Mouse (Mus musculus): ENCODE data around the gene Iqca.

Gene Iqca

DNA sequence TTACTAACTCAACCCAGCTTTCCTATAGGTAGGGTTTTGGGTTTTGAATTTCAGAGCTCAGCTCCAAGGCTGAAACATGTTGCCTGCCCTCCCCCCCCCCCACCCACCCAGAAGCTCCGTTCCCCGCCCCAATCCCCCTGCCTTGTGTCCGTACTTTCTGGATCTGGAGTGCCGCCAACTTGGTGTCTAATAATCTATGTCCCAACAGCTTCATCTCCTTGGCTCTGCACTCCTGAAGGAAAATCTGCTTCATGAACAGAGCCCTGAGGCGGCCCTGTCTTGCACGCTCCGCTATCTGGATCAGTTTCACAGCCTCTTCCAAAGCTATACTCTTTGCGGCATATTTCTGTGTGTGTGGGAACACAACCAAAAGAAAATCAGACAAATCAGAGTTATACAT, 13.5 kb downstream of the Iqca start:
- DNase-seq (ENCODE audit: low read depth in 2 of 2, low spot score in 2 of 2): no peak

GRCm38 (mm10) chr1:90132402-90132801, 20.8 kb downstream of the Iqca start:
- no peak for DNase-seq (ENCODE audit: low read depth in 2 of 2, low spot score in 2 of 2)

GRCm38 (mm10) chr1:90131982-90132381, 21.2 kb downstream of the Iqca start:
- no peak for DNase-seq (ENCODE audit: low read depth in 2 of 2, low spot score in 2 of 2)

DNA sequence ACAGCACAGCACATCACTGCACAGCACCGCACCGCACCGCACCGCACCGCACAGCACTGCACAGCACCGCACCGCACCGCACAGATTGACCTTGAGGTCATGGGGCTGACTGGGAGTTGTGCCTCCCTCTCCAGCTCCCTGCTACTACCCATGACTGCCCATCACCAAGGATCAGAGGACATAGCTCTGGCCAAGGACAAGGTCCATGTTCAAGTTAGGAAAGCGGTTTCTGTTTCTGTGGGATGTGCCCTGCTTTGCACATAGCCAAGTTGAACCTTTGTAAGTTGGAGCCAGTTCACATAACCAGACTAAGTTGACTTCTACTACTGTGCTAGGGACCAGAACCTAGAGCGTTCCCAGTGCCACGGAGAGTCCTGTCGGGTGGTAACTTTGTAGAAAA, 28.6 kb downstream of the Iqca start:
- DNase-seq (ENCODE audit: low read depth in 2 of 2, low spot score in 2 of 2): no peak

- DNase-seq (ENCODE audit: low read depth in 2 of 2, low spot score in 2 of 2): no peak
Measured at GRCm38 (mm10) chr1:90120706-90121105, 32.5 kb downstream of the Iqca start.

- DNase-seq (ENCODE audit: low read depth in 2 of 2, low spot score in 2 of 2): no peak
Measured at GRCm38 (mm10) chr1:90119214-90119613, 34.0 kb downstream of the Iqca start.

DNA sequence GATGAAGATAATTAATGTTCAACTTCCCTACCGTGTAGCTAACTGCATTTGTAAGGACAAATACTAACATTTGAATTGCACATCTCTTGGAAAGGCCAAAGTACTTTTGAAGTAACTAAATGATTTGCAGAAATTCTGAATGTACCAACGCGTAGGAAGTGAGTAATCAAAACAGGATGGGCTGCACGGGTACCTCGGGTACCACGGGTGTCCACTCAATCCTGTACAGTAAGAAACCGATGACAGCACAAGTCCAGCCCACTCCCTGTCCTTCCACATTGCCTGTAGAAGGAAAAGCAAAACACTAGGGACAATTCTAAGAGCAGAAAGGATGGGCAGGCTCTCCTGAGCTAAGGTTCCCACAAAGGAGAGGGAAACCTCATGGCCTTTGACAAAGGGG, 36.0 kb downstream of the Iqca start:
- no peak for DNase-seq (ENCODE audit: low read depth in 2 of 2, low spot score in 2 of 2)

GRCm38 (mm10) chr1:90114586-90114985, 38.6 kb downstream of the Iqca start:
- no peak for DNase-seq (ENCODE audit: low read depth in 2 of 2, low spot score in 2 of 2)

- no peak for DNase-seq (ENCODE audit: low read depth in 2 of 2, low spot score in 2 of 2)
Measured at GRCm38 (mm10) chr1:90113655-90114244, 39.5 kb downstream of the Iqca start.

DNA sequence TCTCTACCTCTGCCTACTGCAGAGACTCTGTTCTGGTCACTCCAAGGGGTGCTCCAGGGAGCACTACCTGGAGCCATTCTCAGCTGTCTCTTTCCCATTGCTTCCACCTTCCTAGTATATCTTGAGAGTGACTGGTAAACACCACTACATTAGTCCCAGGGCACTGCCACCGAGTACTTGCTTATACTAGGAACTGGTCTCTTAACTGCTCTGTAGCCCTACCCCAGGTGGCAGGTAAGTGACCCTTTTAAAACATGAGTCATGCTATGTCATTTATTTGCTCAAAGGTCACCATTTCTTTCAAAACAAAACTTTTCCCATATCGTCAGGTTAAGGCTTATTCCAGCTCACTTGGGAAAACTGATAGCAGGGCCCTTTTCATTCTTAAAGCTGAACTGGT, 40.5 kb downstream of the Iqca start:
- DNase-seq (ENCODE audit: low read depth in 2 of 2, low spot score in 2 of 2): no peak

- DNase-seq (ENCODE audit: low read depth in 2 of 2, low spot score in 2 of 2): no peak
Measured at GRCm38 (mm10) chr1:90111198-90111839, 41.9 kb downstream of the Iqca start.

DNA sequence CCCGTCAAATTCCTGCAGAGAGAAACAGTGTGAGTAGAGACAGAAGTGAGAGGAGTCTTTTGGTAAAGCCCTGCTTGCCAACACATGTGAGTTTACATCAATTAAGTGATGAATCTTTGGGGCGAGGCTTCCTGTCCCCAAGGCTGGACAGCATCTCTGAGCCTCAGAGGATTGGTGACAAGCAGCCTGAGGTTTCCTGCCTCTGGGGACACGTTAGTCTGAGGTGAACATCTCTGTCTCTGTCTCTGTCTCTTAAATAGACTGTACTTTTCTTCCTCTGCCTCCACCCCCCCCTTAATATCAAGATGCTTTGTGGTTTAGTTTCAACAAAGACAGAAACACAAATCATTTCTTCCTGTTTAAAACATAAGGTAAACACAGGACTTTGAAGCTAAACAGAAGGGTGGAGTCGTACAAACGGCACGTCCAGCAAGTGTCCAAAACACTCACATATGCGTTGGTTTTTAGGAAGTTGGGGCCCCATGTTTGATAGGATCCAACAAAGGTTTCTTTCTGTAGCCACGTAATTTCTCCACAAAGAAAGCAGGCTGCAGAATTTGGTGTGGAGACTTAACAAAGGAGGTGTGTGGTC, 49.2 kb downstream of the Iqca start:
- no peak for DNase-seq (ENCODE audit: low read depth in 2 of 2, low spot score in 2 of 2)

GRCm38 (mm10) chr1:90100360-90101232, 52.6 kb downstream of the Iqca start:
- DNase-seq (ENCODE audit: low read depth in 2 of 2, low spot score in 2 of 2): no peak

DNA sequence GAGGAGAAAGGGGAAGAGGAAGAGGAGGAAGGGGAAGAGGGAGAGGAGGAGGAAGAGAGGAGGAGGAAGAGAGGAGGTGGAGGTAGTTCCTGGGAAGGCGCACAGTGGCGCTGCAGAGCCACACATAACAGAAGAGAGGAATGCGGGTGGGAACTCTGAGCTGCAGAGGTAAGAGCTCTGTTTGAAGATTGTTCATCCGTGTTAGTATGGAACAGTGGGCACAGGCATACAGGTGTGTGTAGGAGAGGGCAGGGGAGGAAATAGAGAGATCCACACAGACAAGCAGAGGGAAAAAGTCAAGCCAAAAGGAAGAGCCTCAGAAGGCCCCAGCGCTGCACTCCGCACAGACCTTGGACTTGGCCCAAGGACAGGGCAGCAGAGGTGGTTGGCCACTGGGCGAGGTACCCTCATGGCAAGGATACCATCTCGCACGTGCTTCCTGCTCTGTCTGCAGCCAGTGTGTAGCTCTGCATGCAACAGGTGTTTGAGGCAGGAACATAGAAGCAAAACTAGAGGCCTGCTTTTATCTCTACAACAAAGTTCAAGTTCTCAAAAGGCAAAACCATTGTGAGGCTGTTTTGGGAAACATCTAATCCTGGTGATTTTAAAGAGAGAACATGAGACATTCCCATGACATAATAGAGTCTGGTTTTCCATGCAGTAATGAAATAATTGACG, 60.2 kb downstream of the Iqca start:
- DNase-seq (ENCODE audit: low read depth in 2 of 2, low spot score in 2 of 2): no peak

DNA sequence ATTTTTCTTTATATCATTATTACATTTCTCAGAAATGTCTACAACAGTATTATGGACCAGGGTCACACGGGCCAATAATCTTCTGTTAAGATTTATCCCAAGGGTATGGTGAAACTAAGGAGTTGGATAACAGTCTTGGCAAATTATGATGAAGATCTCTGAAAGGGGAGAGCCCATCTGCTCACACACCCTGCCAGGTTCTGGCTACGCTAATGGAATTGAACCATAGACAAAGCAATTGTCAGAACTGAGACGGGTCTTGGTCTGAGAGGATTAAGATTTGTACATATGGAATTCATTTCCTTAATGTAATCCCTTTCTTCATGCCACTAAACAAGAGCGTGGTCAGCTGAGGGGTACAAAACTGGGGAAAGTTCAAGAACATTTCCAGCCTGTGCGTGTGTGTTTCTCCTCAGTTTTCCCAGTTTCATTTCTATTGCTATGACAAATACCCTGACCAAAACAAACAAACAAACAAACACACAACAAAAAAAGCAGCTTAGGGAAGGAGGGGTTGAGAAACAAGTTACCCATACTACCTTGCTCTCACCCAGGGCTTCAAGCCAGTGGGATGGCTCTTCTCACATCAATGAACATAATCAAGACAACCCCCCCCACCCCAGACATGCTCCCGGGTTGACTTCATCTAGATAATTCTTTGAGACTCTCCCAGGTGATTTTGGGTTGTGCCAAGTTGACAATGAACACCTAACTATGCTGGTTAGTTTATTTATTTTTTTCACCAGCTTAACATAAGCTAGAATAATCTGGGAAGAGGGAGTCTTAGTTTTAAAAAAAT, 64.8 kb downstream of the Iqca start:
- no peak for DNase-seq (ENCODE audit: low read depth in 2 of 2, low spot score in 2 of 2)

DNA sequence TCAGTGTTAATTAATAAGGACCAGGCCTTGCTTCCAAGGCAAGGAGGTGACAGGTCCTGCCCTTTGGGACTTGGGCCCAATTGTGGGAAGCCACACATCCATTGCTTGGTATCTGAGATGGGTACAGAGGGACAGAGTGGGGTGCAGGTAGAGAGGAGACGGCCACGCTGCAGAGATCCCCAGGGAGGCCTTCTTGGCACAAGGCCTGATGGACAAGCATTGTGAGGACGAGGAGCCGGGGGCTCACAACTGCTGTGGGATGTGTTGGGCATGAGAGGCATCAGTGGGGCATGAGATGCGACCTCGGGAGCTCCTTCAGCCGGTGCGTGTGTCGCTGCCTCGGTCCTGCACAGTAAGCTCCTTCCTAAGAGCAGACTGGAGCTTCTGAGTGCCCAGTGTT, 66.7 kb downstream of the Iqca start:
- no peak for DNase-seq (ENCODE audit: low read depth in 2 of 2, low spot score in 2 of 2)

- no peak for DNase-seq (ENCODE audit: low read depth in 2 of 2, low spot score in 2 of 2)
Measured at GRCm38 (mm10) chr1:90085526-90086157, 67.6 kb downstream of the Iqca start.

- no peak for DNase-seq (ENCODE audit: low read depth in 2 of 2, low spot score in 2 of 2)
Measured at GRCm38 (mm10) chr1:90076291-90076690, 76.9 kb downstream of the Iqca start.

GRCm38 (mm10) chr1:90074779-90075178, 78.4 kb downstream of the Iqca start:
- no peak for DNase-seq (ENCODE audit: low read depth in 2 of 2, low spot score in 2 of 2)
